Mouse (Mus musculus) heart, embryonic 11.5 days (tissue): ENCODE data around the gene Kif1c. TPM values are rescaled to one million over a fixed set of nuclear protein-coding genes. Genes with fewer than 3 reads are reported as not detected.

Source experiments
- ATAC-seq: fragments of 200-750 bp; cut with Nextera tagmentation; replicated peaks from 2 replicates; pipeline ENCODE4 v1.8.0; 2017; ENCODE audit warnings: moderate library complexity; ENCODE audit not compliant: insufficient number of reproducible peaks, low FRiP score, low TSS enrichment
- H3K27ac ChIP-seq: fragments of 300-500 bp; sonication (generic); 2 replicates; pipeline ENCODE4 v1.5.1; 2014; ENCODE audit warnings: mild to moderate bottlenecking, low read depth, low read length
- H3K27me3 ChIP-seq: fragments of 300-500 bp; sonication (generic); 2 replicates; pipeline ENCODE4 v1.6.1; 2014; ENCODE audit warnings: mild to moderate bottlenecking, low read length, mixed read lengths; ENCODE audit not compliant: control insufficient read depth, insufficient read depth
- H3K36me3 ChIP-seq: fragments of 300-500 bp; sonication (generic); 2 replicates; pipeline ENCODE4 v1.6.1; 2014; ENCODE audit warnings: mild to moderate bottlenecking, low read length, moderate library complexity, mixed read lengths; ENCODE audit not compliant: control insufficient read depth, insufficient read depth
- H3K4me1 ChIP-seq: fragments of 300-500 bp; sonication (generic); 2 replicates; pipeline ENCODE4 v1.6.1; 2014; ENCODE audit warnings: low read length; ENCODE audit not compliant: control insufficient read depth, insufficient read depth
- H3K4me2 ChIP-seq: fragments of 300-500 bp; sonication (generic); 2 replicates; pipeline ENCODE4 v1.6.1; 2014; ENCODE audit warnings: mild to moderate bottlenecking, moderate library complexity
- H3K4me3 ChIP-seq: fragments of 300-500 bp; sonication (generic); 2 replicates; pipeline ENCODE4 v1.5.1; 2014; ENCODE audit warnings: low read depth, low read length
- H3K9ac ChIP-seq: fragments of 300-500 bp; sonication (generic); 2 replicates; pipeline ENCODE4 v1.6.1; 2014; ENCODE audit warnings: mild to moderate bottlenecking, low read depth, low read length, moderate library complexity
- H3K9me3 ChIP-seq: fragments of 300-500 bp; sonication (generic); replicated peaks from 2 replicates; pipeline ENCODE4 v1.6.1; 2016; ENCODE audit warnings: low read length; ENCODE audit not compliant: control insufficient read depth
- WGBS: fragments of 180-500 bp; shearing (Covaris S2); extraction: QIAGEN DNeasy Blood & Tissue Kit; methylation state at CpG from one replicate; pipeline ENCODE4 v1.1.7; 2014; ENCODE audit not compliant: insufficient replicate concordance; 5-methylcytosine and 5-hydroxymethylcytosine counted together
- polyA plus RNA-seq: library from polyadenylated mRNA; unstranded; fragments of >200 nt; fragmentation: Nextera tagmentation; extraction: Ambion mirVana; gene quantifications from 2 replicates; pipeline ENCODE4 v1.2.1, GENCODE M21; 2014

Kif1c gene
- polyA plus RNA-seq, 1 experiment from 2014 or later, result 11.4 TPM

DNA sequence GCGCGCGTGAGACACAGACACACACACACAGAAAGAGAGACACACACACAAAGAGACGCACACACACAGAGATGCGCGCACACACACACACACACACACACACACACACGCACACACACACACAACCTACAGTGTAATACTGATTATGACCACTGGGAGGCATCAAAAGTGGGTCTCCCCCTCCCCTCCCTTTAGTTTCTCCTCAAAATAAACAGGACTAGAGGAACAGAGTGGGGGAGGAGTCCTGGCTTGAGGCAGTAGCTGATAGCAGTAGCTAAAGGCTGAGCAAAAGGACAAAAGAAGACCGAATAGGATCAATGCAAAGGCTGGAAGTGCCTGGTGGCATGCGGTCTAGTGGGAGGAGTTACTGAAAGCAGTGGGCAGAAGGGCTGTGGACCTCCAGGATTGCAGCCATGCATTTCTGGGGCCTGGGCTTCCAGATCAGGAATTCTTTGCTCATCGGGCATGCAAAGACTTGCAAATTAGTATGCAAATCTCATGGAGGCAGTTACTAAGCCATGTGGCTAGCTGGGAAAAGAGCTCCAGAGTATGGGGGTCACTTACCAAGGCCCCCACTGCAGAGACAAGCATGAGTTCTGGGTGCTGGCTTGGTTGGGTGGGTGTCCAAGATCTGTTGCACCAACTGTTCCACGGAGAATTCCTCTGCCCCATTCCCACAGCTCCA lies 18.3 kb upstream of the Kif1c start:
- Histone ChIP-seq H3K27me3 (no peaks in the 10 kb centered on the region), H3K9me3 (no peaks in the 10 kb centered on the region), H3K9ac (0 out of 2 replicates have a peak overlapping the region, but pooled peaks have one; percentile 34), H3K4me1 (peaks cover 9% of the 10 kb centered on the region), H3K27ac (no peak overlapping the region), H3K4me3 (no peak overlapping the region), H3K36me3 (peaks cover 14% of the 10 kb centered on the region; the same call in 1 of the 2 replicates), H3K4me2 (peak overlapping the region; percentile 16)
- no peak for ATAC-seq
- 12% methylated on average over 11 of the region's 11 CpGs for WGBS

DNA sequence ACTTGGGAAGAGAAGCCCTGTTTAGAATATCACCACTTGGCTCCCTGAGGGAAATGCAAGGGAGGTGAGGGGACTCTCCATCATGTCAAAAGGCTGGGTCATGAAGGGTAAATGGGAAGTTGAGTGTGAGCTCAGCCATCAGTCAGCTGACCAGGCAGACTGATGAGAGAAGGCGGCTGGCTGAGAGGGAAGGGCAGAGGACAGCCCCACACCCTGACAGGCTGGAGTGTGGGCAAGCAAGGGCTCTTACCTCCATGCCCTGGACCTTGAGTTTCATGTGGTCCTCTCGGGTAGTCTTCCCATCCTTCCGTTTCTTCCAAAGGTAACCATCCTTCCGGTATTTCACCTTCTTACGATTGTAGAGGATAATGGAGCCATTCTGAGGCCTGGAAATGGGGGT lies 16.7 kb upstream of the Kif1c start:
- Histone ChIP-seq H3K4me1 (peaks cover 16% of the 10 kb centered on the region), H3K36me3 (peaks cover 14% of the 10 kb centered on the region; the same call in 1 of the 2 replicates), H3K9ac (no peak overlapping the region), H3K4me3 (no peak overlapping the region), H3K27me3 (no peaks in the 10 kb centered on the region), H3K27ac (no peak overlapping the region), H3K4me2 (no peak overlapping the region), H3K9me3 (no peaks in the 10 kb centered on the region)
- 83% methylated on average over 5 of the region's 5 CpGs for WGBS
- ATAC-seq, result no peak

DNA sequence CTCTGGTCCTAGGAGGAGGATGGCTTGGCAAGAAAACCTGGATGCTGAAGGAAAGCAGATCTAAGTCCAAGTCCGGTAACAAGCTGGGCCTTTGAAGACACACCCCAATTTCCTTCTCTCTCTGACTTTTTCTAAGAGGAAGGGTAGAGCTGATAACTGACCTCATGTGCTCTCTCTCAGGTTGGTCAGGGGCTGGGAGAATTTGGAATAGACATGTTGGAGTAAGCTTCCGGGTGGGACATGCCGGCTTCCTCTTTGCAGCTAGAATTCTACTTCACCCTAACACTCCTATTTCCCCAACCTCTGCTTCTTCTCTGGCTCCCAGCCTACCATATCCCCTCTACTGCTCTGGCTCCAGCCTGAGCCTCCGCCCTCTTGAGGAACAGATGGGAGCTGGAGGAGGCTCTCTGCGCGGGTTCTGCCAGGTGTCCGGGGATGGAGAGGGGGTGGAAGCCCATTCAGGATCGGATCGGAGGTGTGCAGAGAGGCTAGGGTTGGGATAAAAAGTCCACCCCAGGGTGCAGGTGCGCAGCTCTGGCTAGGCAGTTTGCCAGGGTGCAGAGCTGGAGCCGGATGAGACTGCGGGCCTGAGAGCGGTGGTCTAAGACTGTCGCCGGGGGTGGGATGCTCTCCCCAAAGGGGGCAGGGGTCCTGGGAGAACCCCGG lies 13.3 kb upstream of the Kif1c start:
- Histone ChIP-seq H3K9me3 (no peaks in the 10 kb centered on the region), H3K4me2 (peak overlapping the region; percentile 96), H3K27me3 (no peaks in the 10 kb centered on the region), H3K27ac (peak overlapping the region; percentile 73), H3K4me3 (peak overlapping the region; percentile 80), H3K9ac (peak overlapping the region; percentile 88), H3K36me3 (0 out of 2 replicates have a peak, but pooled peaks cover 4% of the 10 kb centered on the region), H3K4me1 (peaks cover 23% of the 10 kb centered on the region)
- peak; percentile 45; the same call in 1 of the 2 replicates for ATAC-seq
- WGBS, result 3% methylated on average over 16 of the region's 16 CpGs

DNA sequence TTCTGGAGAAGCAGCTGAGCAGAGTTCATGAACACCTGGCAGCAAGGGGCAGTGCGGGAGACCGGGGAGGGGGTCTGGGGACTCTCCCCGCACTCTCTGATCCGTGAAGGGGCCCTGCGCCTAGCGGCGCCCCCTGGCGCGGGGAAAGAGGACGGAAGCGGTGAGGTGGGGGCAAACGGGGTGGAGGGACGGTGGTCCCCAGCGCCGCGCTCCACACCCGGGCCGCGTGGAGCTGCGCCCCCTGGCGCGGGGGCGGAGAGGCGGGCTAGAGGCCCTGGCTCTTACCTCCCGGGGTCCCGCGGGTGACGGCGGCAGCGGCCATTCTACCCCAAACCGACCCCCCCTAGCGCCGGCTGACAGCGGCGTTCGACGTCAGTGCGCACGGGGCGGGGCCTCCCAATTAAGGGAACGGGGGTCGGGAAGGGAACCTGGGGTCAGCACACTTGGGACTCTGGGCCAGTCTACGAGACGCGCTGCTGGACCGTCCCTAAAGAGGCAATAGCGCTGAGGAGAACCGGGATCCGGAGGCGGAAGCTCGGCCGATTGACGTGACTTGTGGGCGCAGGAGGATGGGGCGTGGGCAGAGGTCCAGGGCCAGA lies 12.6 kb upstream of the Kif1c start, which contains the start of gene Camta2:
Gene Camta2 (minus strand): TSS at position 505 of the 599 bp plus-strand sequence.
- under 1% methylated on average over 37 of the region's 55 CpGs for WGBS
- H3K4me1 ChIP-seq, result peaks cover 19% of the 10 kb centered on the region
- no peaks in the 10 kb centered on the region for H3K9me3 ChIP-seq
- H3K27me3 ChIP-seq, result no peaks in the 10 kb centered on the region
- ATAC-seq, result peak; percentile 71
- H3K9ac ChIP-seq, result peak within 1 kb of the TSS; percentile 88
- 0 out of 2 replicates have a peak, but pooled peaks cover 4% of the 10 kb centered on the region for H3K36me3 ChIP-seq
- H3K4me2 ChIP-seq, result peak within 1 kb of the TSS; percentile 96
- peak within 1 kb of the TSS; percentile 73 for H3K27ac ChIP-seq
- peak within 1 kb of the TSS; percentile 80 for H3K4me3 ChIP-seq

DNA sequence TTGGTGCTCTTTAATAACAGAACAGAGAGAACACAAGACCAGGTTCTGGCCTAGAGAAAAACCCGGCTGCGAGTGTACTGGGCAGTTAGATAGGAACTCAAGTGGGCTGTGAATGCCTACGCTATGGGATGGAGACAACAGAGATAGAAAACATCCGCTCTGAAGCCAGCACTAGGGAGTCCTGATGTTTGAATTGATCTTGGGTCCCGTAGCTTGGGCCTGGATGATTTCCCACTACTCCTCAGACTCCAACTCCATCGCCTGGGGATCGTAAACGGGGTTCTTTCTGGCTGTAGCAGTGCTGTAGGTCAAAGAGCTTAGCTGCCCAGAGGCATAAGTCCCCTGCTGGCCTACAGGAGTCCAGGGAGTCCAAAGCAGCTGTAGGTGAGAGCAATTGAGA lies 12.0 kb upstream of the Kif1c start:
- Histone ChIP-seq H3K4me3 (peak overlapping the region; percentile 80), H3K4me2 (peak overlapping the region; percentile 96), H3K27me3 (no peaks in the 10 kb centered on the region), H3K4me1 (peaks cover 19% of the 10 kb centered on the region), H3K9me3 (no peaks in the 10 kb centered on the region), H3K36me3 (0 out of 2 replicates have a peak, but pooled peaks cover 4% of the 10 kb centered on the region), H3K27ac (peak overlapping the region; percentile 73), H3K9ac (peak overlapping the region; percentile 88)
- WGBS, result 13% methylated on average over 8 of the region's 8 CpGs
- no peak for ATAC-seq

DNA sequence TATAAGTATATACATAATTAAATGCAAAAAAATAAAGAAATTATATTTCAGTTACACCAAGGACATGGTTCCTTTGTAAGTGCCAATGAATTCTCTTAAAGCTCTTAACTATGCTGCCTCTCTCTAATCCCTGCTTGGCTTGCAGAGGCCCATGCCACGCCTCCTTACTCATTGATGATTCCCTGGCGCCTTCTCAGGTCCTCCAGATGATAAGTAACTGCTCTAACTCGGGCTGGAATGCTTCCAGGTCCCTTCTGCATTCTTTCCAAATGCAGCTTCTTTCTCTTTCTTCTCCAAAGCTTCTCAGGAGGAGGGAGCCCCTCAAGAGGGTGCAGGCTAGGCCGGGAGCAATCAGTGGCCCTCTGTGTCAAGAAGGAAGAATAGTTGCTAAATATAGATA lies 10.8 kb upstream of the Kif1c start:
- no peaks in the 10 kb centered on the region for H3K27me3 ChIP-seq
- WGBS, result 36% methylated on average over 4 of the region's 4 CpGs
- H3K4me2 ChIP-seq, result no peak overlapping the region
- no peak overlapping the region for H3K9ac ChIP-seq
- H3K27ac ChIP-seq, result no peak overlapping the region
- H3K9me3 ChIP-seq, result no peaks in the 10 kb centered on the region
- no peaks in the 10 kb centered on the region for H3K36me3 ChIP-seq
- ATAC-seq, result no peak
- no peak overlapping the region for H3K4me3 ChIP-seq
- H3K4me1 ChIP-seq, result peaks cover 19% of the 10 kb centered on the region

DNA sequence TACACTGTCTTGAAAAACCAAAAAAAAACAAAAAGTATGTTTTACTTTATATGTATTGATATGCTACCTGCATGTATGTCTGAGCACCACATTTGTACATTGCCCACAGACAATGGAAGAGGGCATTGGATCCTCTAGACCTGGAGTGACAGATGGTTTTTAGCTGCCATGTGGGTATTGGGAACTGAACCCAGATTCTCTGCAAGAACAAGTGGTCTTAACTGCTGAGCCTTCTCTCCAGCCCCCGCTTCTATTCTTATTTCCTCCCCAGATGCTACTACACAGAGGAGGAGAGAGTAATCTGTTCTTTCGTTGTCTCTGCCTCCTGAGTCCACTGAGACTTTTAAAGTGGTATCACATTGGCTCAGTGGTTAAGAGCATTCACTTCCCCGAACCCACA lies 6.8 kb upstream of the Kif1c start:
- no peak overlapping the region for H3K4me3 ChIP-seq
- H3K36me3 ChIP-seq, result no peaks in the 10 kb centered on the region
- H3K27ac ChIP-seq, result no peak overlapping the region
- H3K4me2 ChIP-seq, result no peak overlapping the region
- peaks cover 10% of the 10 kb centered on the region for H3K4me1 ChIP-seq
- H3K9ac ChIP-seq, result no peak overlapping the region
- H3K9me3 ChIP-seq, result no peaks in the 10 kb centered on the region
- WGBS, result 57% methylated on average over 3 of the region's 3 CpGs
- ATAC-seq, result no peak
- H3K27me3 ChIP-seq, result no peaks in the 10 kb centered on the region

DNA sequence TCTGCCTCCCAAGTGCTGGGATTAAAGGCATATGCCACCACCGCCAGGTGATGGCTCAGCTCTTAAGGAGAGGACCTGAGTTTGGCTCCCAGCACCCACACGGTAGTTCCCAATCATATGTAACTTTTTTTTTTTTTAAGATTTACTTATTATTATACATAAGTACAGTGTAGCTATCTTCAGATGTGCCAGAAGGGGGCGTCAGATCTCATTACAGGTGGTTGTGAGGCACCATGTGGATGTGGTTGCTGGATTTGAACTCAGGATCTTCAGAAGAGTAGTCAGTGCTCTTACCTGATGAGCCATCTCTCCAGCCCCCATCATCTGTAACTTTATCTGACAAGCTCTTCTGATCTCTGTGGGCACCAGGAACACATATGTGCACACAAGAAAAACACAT lies 3.0 kb upstream of the Kif1c start:
- Histone ChIP-seq H3K9ac (no peak overlapping the region), H3K27ac (no peak overlapping the region), H3K36me3 (no peaks in the 10 kb centered on the region), H3K4me1 (peaks cover 15% of the 10 kb centered on the region), H3K27me3 (no peaks in the 10 kb centered on the region), H3K4me3 (no peak overlapping the region), H3K9me3 (no peaks in the 10 kb centered on the region), H3K4me2 (no peak overlapping the region)
- 66% methylated on average over 3 of the region's 3 CpGs for WGBS
- ATAC-seq, result no peak
